Mouse (Mus musculus) embryonic fibroblast, embryonic 13.5 days (primary cell): Measurements from ENCODE around the gene Pogz.

Experiments
- CTCF ChIP-seq: IDR thresholded peaks from 2 replicates; pipeline ENCODE4 v1.5.1; 2011; ENCODE audit warnings: mild to moderate bottlenecking, control low read depth, low read length, moderate library complexity, borderline replicate concordance; ENCODE audit not compliant: insufficient read depth
- POLR2A ChIP-seq: IDR thresholded peaks from 2 replicates; pipeline ENCODE4 v1.6.1; 2011; ENCODE audit warnings: low read depth, mild to moderate bottlenecking, control low read depth, low read length, moderate library complexity

DNA sequence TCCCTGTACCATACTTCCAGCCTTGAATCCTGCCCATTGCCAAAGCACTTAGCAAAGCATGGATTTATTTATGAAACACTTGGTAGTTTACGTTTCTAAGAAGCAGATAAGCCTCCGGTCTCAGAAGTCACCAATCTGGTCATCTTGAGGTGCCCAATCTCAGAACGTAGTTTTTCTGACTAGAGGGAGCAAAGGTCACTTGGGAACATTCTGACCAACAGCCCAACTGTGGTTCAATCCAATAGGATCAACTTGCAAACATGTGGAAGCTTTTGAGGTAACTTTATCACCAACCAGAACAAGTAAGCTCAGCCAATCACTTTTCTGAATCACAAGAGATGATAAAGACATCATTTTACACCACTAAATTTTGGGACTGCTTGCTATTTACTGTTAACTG, 2.0 kb upstream of the Pogz start:
- TF ChIP-seq CTCF, result no peak
- no peak for TF ChIP-seq POLR2A
